Mouse (Mus musculus) B cell, adult (primary cell): ENCODE results near the gene Enpp6. TPM values are rescaled to one million over a fixed set of nuclear protein-coding genes. Genes with fewer than 3 reads are reported as not detected.

ENCODE experiments used
- total RNA-seq: library from RNA; stranded (reverse); gene quantifications from 4 replicates; pipeline ENCODE4 v1.2.4, GENCODE M21; 2023; ENCODE audit not compliant: inconsistent age

Gene Enpp6
- total RNA-seq, result 0.26 to 2.1 TPM (median 1.5 TPM) in 4 replicates

DNA sequence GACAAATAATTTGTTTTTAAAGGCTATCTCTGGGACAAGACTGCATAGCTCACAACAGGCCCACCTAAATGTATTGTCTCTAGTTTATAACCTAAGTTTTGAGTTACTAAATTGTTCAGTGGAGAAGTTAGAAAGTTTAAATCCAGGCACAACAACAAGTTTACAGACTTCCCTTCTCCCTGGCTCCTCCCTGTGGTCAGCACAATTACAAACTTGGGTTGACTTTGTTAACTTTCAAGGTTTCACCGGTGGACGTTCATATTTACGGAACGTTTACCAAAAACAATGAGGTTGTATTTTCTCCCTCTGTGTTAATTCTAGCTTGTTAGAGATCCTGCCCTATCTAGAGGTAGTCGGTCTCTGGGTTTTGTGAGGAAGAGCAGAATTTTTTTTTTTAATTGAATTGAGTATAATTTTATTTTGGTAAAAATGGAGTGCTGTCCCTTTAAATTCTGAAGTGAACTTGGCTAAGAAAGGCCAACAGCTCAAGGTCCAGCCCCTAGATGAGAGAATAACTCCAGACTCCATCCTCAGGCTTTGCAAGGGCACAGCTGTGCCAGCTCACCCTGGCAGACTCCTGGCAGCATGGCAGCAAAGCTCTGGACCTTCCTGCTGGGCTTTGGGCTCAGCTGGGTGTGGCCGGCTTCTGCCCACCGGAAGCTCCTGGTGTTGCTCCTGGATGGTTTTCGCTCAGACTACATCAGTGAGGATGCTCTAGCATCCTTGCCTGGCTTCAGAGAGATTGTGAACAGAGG is at the start of gene Enpp6:
Gene Enpp6, plus strand, starts transcription at position 502 of the 755 bp plus-strand sequence.

Other genes with a start within 250 kb of the Enpp6 start
- 284 to 326 TPM (median 302 TPM) in 4 replicates for gene Irf2, start 247.2 kb upstream of the Enpp6 start, total RNA-seq